Mouse (Mus musculus): ENCODE measurements around the gene Kcnab2. TPM values are rescaled to one million over a fixed set of nuclear protein-coding genes. Genes with fewer than 3 reads are reported as not detected.

Kcnab2 gene
- polyA plus RNA-seq, 1 experiment = 194 TPM

DNA sequence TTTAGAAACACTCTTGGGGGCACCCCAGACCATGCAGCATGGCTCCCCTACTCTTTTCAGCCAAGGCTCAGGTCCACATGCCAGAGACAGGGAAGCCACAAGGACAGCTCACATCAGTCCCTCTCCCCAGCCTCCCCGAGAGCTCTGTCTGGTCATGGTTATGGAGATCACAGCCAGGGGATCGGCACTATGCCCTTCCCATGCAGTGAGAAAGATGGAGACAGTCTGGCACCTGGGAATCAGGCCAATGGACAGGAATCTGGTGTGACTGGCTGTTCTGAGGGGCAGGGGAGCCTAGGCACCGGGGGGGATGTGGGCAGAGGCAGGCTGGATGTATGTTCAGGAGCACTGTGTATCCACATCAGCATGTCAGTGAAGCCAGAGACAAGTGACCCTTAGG lies 78.7 kb downstream of the Kcnab2 start:
- DNase-seq (ENCODE audit: extremely low spot score in 1 of 2, low spot score in 1 of 2) = no peak

DNA sequence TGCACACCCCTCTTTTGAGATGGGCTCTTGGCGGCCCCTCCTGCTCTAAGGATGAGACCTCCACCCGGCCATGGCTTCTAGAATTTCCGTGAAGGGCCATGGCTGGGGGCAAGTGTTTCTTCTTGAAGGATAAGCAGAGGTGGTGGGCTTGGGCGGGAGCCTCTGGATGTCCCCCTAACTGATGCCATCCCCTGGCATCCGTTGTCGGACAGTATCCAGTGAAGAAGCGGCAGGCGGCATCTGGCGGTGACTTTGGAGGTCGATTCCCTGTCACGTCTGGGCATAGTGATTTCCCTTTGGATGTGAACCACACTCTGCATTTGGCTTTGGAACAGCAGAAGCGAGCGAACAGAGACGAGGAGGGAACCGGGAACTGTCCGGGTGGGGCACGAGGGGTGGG lies 85.0 kb downstream of the Kcnab2 start:
- DNase-seq (ENCODE audit: extremely low spot score in 1 of 2, low spot score in 1 of 2) = no peak

DNA sequence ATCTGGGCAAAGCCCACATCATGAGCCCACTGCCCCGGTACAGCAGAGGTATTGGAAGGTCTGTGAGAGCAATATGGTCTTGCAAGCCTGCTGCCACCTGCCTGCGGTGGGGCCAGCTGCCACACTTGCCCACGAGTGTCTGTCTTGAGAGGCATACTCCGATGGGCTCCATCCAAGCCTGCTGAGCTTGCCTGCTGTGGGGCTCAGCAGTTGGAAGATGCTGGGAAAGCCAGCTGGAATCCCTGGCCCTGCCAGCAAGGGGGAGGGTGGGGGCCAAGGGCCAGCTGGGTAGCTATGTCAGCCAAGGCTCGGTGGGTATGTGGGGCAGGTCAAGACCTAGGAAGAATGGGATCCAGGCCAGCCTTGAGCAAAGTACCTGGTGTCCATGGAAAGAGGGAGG lies 85.5 kb downstream of the Kcnab2 start:
- peak in 1 of 2 experiments; percentile 65 for DNase-seq (ENCODE audit: extremely low spot score in 1 of 2, low spot score in 1 of 2)

DNA sequence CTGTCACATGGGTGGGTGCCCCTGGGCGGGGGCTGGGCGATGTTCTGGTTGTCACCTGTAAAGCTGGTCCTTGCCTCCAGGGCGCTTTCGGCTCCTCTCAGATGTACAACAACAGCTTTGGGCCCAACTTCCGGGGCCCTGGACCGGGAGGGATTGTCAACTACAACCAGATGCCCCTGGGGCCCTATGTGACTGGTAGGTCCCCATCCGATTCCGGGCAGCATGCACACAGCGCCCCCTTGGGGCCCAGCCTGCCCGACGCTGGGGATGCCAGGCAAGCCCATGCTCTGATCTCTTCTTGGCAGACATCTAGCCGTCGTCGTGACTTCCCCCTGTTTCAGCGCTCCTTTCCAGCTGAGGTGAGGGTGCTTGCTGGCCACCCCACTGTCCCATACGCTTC lies 92.0 kb downstream of the Kcnab2 start:
- peak in 1 of 2 experiments; percentile 49 for DNase-seq (ENCODE audit: extremely low spot score in 1 of 2, low spot score in 1 of 2)

DNA sequence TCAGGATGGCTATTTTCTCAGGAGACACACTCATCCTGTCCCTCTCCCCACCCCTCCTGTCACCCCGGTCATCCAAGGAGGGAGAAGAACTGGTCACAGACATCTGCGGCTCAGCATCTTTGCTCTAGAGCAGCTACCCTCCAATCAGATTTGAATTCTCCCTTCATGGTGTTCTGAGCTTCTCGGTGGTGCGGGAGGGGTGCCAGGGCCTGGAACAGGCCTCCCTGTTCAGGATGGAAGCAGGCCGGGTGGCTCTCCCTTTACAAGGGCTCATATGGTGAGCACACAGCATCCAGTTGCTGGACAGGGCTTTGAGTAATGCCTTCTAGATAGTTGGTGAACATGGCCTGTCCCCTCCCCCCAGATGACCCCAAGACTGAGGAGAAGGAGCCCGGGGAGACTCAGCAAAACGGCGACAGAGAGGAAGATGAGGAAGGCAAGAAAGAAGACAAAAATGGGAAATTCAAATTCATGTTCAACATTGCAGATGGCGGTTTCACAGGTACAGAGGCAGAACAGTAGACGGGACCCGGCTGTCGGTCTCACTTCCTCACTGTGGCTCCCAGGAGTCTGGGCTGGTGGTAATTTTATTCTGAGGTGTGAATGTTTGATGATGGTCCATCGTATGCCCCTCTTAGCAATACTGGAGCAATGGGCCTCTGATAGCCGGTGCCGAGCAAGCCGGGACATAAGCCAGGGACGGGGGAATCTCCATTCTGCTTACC lies 95.0 kb downstream of the Kcnab2 start:
- DNase-seq (ENCODE audit: extremely low spot score in 1 of 2, low spot score in 1 of 2) = no peak

DNA sequence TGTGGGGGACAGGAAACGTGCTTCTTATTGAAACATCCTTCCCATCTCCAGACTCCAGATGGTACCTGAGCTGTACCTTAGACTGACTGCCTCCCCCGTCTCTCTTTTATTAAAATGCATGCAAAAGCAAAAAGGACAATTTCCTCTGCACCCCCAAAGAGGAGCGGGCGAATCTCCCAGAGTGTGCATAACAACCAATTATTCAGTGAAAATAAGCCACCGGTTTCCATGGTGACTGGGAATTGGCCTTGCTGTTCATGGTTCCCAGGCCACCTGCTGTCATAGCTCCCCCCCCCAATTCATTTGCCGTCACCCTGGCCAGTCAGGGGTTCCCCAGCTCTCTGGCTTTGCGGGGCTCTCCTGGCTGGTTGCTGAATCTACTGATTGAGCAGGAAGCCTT lies 112.4 kb downstream of the Kcnab2 start:
- DNase-seq (ENCODE audit: extremely low spot score in 1 of 2, low spot score in 1 of 2) = no peak

DNA sequence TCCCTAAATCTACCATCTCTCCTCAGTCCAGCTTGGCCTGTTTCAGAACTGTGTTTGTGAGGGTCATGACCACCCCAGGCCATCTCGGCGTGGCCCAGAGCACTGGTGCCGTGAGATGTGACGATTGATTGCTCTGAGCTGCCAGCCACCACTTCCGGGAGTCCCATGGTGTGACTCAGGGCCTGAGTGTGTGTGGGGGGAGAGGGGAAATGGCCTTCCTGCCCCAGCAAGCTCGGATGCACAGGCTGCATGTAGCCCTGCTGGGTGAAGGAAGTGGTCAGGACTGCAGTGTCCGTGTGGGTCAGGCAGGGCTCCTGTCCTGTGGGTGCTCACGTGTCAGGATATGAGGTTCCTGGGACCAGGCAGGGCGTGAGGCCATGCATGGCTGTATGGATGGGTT lies 115.5 kb downstream of the Kcnab2 start:
- DNase-seq (ENCODE audit: extremely low spot score in 1 of 2, low spot score in 1 of 2) = no peak

DNA sequence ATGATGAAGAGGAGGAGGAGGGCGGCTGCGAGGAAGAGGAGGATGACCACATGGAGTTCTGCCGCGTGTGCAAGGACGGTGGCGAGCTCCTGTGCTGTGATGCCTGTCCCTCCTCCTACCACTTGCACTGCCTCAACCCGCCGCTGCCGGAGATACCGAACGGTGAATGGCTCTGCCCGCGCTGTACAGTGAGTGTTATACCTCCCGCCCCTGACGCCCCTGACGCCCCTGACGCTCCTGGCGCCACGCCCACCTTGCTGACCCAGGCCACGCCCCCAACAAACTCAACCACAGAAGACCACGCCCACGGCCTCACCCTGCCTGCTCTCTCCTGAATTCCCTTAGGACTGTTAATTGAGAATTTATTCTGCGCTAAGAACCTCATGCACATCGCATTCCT lies 116.8 kb downstream of the Kcnab2 start:
- DNase-seq (ENCODE audit: extremely low spot score in 1 of 2, low spot score in 1 of 2) = no peak

DNA sequence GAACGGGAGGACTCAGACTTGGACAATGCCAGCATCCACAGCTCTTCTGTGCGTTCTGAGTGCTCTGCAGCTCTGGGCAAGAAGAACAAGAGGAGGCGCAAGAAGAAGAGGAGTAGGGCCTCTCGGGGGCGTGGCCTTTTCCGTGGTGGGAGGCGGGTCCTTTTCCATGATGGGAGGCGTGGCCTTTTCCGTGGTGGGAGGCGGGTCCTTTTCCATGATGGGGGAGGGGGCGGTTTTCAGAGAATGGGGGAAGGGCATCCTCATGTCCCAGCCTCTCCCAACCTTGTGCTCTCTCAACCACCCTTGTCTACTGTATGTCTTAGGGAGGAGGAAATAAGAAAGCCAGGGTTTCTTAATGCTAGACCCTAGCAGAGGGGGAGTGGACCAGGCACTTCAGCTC lies 118.0 kb downstream of the Kcnab2 start:
- DNase-seq (ENCODE audit: extremely low spot score in 1 of 2, low spot score in 1 of 2) = no peak

DNA sequence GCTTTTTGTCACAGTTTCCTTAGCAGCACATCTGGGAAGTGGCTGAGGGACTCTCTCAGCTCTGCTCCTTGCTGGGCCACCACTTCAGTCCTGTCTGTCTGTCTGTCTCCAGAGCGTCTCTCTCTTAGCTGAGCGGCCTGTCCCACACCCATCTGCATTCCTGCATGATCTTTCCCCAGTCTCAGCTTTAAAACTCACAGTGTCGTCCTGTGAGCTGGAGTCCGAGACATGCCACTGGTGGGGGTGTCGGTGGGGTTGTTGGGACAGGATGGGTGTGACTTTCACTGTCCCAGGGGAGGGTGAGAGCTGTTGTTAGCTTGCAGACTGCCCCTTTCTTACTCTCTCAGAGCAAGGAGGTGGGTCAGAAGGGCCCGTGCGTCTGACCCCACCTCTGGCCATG lies 122.0 kb downstream of the Kcnab2 start:
- no peak for DNase-seq (ENCODE audit: extremely low spot score in 1 of 2, low spot score in 1 of 2)

DNA sequence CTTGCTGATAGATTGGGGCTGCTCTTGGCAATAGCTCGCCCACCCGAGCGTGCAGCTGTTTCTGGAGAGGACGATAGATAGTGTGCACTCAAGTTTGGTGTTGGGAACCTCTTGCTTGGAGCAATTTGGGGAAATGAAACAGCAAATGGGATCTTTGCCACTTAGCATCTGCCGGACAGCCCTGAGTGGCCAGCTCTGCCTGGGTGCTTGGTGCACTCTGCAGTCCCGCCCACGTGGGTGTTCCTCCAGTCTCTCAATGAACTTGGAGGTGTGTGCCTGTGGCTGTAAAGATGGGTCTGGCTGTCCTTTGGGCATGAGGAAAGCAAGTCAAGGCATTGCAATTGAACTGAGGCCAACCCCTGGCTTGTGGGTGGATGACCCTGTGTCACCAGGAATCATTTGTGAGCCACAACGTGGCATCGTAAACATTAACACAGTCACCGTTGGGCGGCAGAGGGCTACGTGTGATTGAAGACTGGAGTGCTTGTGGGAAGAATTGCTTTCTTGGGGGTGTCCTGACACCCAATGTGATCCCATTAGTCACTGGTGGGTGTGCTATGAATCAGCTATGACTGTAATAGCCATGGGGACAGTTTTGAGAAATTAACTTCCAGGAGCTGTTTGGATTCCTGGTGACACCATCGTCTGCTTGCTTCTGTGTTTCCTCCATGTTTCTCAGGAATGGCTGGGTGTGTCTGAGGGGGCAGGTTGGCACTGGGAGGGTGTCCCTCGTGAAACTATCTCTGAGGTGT lies 123.6 kb downstream of the Kcnab2 start:
- no peak for DNase-seq (ENCODE audit: extremely low spot score in 1 of 2, low spot score in 1 of 2)

DNA sequence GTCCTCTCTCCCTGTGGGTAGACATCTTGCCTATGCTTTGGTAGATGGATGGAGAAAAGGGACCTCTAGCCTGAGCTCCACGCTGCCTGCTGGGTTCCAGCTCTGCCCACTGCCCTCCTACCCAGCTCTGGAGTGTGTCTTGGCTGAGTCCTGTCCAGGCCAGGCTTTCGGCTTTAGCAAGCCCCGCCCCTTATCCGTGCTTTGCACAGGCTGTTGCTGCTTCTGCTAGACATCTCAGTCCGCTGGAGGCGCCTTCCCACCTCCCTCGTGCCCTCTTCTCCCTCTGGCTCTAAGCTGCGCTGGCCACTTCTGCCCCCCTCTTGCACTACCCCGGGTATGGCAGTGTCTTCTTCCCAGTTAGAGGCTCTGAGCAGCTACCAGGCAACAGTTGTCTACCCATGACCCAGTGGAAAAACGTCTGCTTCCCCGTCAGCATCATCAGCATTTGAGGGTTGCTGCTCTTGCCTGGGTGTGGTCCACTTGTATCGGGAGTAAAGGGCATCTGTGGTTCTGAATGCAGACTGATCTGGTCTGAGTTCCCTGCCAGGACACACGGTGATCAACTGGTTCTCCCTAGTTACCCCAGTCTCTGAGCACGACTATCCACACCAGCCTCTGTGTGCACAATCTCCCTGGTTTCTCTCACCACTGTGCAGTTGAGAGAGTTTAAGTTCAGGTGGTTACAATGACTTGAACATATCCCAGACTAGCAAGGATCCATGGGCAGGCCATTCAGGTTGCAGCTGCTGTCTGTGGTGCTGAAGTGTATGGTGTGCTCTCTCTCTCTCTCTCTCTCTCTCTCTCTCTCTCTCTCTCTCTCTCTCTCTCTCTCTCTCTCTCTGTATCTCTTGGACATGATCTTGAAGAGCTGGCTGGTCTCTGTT lies 126.0 kb downstream of the Kcnab2 start:
- peak in 1 of 2 experiments; percentile 48 for DNase-seq (ENCODE audit: extremely low spot score in 1 of 2, low spot score in 1 of 2)

DNA sequence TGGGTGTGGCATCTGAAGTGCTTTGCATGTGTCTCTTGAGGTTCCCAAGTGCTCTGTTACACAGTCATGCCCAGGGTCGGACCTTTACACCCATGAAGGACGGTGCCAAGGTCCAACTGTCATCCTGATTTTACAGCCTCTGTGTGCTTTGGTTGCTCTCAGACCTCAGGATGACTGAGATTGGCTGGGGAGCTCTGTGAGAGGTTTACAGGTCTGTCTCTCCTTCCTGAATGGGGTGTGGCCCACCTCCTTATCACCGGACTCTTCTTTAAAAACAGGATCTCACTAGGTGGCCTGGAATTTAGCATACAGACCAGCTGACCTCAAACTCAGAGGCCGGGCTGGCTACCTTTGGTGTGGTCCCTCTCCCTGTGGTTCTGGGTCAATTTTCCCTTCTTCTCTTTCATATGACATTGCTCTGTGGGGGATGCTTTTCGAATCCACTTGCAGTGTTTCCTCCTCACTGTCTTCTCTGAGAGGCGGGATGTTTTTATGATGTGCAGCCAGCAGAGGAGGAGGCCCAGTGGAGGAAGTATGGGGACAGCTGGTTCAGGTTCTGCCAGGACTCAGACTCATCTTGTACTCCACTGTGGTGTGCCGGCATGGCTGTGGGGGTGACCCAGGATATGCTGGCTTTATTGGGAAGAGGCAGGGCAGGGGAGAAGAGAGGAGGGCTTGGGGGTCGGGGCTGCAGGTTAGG lies 126.8 kb downstream of the Kcnab2 start:
- DNase-seq (ENCODE audit: extremely low spot score in 1 of 2, low spot score in 1 of 2) = peak; percentile 52 to 62

DNA sequence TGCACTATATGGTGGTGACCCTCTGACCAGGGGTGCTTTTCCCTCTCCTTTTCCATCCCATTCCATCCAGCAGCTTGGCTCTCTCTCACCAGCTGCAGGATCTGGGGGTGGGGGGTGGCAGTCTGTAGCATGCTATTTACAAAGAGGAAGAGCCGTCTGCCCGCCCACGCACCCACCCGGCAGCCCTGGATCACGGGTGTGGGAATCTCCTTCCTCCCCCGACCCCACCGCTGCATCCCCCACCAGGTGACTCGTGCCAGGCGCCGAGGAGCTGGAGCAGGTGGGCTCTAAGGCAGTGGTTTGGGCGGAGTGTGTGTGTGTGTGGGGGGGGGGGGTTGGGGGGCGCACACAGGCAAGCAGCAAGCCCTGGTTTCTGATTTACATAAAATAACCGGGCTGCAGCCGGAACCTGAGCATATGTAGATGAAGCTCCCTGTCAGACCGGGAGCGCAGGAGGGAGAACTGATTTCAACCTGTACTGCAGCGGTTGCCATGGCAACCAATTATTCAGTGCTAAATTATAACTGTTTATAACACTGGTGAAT lies 127.8 kb downstream of the Kcnab2 start:
- DNase-seq (ENCODE audit: extremely low spot score in 1 of 2, low spot score in 1 of 2) = peak; percentile 75 to 88

DNA sequence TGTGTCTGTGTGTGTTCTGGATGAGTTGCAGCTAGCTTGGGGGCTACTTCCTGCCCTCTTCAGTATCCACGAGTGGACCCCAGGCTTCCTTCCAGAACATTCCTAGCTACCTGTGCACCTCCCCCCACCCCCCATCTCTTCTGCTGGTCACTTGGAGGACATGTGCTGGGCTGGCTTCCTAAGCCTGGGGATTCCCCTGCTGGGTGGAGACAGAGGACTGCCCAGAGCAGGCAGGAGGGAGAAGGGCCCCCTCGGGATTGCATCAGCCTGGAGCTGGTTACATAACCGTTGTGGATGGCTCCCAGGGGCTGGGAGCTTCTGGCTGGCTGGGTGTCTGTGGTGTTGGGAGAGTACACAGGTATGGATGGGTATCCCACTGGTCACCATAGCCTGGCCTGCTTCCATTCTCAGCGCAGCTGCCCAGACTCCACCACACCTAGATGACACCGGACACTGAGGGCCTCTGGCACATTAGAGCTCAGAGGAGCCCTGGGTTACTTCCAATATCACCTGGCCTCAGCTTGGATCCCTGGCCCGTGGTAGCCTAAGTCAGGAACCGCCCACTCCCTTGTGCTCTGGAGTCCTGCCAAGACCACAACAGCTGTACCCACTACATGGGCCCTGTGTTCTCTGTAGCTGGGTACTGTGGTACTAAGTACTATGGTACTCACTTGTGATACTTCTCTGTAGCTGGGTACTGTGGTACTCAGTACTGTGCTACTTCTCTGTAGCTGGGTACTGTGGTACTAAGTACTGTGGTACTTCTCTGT lies 132.4 kb downstream of the Kcnab2 start:
- DNase-seq (ENCODE audit: extremely low spot score in 1 of 2, low spot score in 1 of 2) = peak in 1 of 2 experiments; percentile 73

DNA sequence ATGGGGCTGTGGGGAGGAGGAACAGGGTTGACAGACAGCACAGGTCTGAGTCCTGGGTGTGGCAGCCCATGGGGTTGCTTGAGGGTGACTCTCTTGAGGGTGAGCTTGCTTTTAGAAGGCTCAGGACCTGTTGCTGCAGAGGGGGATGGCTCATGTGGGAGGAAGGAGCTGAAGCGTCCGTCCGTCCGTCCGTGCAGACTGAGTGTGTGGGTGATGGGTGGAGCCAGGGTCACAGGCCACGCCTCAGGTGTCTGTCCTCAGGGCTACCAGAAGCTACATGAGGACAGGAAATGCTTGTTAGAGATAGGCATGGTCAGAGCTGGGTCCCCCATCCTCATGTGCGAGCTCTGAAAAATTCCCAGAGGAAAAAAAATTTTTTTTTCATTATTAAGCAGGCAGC lies 133.0 kb downstream of the Kcnab2 start:
- no peak for DNase-seq (ENCODE audit: extremely low spot score in 1 of 2, low spot score in 1 of 2)

DNA sequence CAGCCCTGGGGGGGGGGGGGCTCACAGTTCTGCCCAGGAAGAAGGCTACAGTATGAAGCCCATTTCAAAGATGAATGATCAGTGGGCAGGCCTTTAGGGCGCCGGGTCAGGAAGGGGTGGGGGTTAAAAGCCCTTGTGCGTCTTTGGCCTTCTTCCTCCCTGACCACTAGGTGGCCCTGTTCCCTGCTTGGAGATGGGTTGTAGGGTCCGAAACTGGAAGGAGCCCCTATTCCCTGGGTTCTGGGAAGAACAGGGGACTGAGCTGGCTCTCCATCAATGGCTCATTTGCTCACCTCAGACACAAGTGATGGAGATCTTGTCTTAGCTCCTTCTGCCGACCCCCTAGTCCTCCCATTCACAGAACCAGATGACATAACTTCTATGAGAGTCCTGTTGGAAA lies 134.4 kb downstream of the Kcnab2 start:
- peak in 1 of 2 experiments; percentile 55 for DNase-seq (ENCODE audit: extremely low spot score in 1 of 2, low spot score in 1 of 2)

Data from frontal cortex, adult 2 months (tissue).